Mouse (Mus musculus): Measurements from ENCODE around the gene Aknad1.

DNA sequence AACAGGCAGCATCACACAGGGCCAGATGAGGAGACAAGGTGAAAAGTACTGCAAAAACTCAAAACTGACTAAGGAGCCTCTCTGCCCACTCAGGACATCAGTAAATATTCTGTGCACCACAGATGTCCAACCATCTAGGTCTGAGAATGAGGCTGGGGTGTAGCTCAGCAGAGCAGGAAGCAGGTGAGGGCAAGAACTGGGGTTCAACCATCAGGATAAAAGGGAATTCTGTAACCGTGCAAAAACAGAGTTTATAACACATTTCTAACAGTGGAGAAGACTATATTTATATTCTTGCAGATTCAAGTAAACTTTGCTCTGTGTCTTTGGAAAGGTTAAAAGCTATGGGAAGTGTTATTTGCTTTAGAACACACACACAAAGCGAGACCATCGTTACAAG, 19.7 kb upstream of the Aknad1 start:
- no peak for TF ChIP-seq CTCF (IDR thresholded peaks at IDR 0.05; ENCODE audit: control insufficient read depth, insufficient read depth, insufficient replicate concordance, low read depth, low read length)
- no peak for TF ChIP-seq POLR2A (IDR thresholded peaks at IDR 0.05; ENCODE audit: control insufficient read depth, low read depth, low read length)
